Mouse (Mus musculus) layer of hippocampus, postnatal 14 days (tissue): ENCODE measurements at regions not wholly inside any gene's neighbourhood (a gene's known extent, or its start where the extent isn't known, plus 50 kb on each side); places are given as distances from the start of the nearest gene placed in this dataset.
A peak's percentile ranks its signal among the peaks of the same experiment; 100 is the strongest.

Source experiments
- DNase-seq, 2 experiments: peaks; one replicate each; pipeline ENCODE4 v3.0.0; 2021 to 2022; ENCODE audit warnings: low spot score in 2 of 2, mixed read lengths in 1 of 2

DNA sequence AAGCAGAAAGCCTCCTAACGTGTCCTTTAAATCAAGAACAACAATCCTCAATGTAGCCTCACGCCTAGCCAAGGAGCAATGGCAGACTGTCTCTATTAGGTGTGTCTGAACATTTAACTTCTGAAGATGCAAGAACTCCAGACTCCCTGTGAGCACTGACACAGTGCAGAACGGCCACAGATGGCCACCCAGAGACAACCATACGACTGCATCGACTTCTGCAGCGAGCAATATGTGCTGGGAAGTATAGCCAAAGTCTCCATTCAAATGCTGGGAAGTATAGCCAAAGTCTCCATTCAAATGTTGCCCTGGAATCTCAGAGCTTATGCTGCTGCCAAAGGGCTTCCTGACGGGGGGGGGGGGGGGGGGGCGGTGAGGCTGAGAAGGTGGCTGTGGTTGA is 463.5 kb downstream of the Efna5 start:
- no peak for DNase-seq

- DNase-seq: peak; percentile 55 to 70
These were observed 466.0 kb downstream of the Efna5 start for GRCm38 (mm10) chr17:62415152-62415551.

GRCm38 (mm10) chr17:62412666-62413180 is 468.4 kb downstream of the Efna5 start:
- DNase-seq: no peak

DNA sequence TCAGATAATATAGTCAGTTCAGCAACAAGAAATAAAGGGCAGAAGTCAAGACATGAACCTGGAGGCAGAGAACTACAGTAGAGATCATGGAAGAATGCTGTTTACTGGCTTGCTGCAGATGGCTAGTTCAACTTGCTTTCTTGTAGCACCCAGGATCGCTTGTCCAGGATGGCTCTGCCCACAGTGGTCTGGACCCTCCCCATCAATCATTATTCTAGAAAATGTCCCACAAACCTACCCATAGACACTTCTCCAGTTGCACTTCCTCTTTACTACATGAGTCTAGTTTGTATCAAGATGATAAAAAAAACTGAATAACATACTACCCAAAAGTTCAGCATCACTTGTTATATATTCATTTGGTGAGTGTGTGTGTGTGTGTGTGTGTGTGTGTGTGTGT is 477.4 kb downstream of the Efna5 start:
- DNase-seq: no peak

- no peak for DNase-seq
These were observed 487.6 kb downstream of the Efna5 start for GRCm38 (mm10) chr17:62393355-62394006.

DNA sequence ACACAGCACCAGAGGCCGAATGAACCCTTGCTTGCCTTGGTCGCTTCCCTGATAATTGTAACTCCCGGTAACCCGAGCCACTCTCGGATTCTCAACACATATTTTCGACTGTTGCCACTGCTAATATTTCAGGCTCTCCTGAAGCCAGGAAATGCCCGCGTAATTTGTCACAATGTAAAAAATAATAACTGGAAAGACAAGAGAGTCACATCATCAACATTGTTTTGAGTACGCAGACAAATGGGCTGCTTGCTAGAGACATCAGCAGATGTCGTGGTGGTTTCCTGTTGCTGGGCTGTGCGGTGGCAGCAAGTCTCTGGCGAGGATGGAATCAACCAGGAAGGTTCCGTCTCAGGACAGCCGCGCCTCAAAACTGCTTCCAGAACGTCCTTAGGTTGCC is 497.1 kb downstream of the Efna5 start:
- no peak for DNase-seq

DNA sequence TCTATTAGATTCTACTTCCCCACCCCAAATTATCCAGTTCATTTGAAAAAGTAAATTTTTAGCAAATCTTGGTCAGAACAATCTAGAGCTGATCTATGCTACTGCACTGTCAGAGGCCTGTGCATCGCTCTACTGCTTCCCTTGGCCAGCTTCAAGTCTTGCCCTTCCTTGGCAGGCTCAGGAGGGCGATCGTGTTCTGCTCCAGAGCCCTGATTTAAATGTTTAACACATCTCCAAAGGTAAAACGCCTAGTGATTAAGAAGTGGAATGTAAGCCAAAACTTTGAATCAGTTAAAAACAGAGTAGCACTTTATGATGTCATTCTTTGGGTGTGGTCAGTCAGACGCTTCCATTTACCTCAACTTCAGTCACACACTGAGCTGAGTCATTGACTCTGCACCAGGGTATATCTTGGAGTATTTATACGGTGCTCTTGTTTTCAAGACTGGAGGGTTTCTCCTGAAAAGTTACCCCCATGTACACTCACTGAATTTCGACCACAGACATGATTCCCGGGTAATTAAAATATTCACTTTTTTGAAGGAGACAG is 502.2 kb downstream of the Efna5 start:
- no peak for DNase-seq

GRCm38 (mm10) chr17:62369100-62369499 is 512.0 kb downstream of the Efna5 start:
- peak in 1 of 2 experiments; percentile 1 for DNase-seq

DNA sequence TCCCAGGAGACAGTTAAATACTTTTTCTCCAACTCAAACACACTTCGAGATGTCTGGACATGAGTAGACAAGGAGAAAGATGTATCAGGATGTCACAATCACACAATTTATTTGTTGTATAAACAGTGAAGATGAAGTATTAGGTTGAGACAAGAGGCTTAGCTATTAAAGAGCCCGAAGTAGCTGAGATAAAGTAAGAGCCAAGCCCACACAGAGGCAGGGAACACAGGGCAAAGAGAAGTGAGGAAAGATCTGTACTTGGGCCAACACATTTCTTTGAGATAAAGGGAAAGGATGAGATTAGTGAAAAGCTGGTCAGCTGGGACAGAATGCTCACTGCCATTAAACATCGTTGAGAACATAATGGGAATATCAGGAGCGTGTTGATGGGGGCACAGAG is 513.2 kb downstream of the Efna5 start:
- no peak for DNase-seq

DNA sequence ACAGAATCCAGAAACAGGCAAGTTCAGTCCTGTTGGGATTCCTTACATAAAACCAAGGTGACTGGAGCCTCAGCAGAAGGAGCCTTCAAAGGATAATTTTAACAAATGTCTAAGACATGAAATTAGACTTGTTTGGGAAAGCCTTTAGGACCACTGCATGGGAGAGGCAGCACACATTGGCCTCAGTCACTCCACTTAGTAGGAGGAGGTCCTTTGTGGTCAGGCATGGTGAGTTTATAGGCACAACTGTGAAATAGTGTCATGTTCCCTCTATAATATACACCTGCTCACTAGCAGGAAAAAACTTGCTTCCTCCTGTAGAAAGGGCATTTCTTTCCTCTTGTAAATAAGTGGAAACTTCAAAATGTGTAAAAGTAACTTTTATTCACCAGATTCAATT is 522.8 kb downstream of the Efna5 start:
- no peak for DNase-seq

- DNase-seq: peak in 1 of 2 experiments; percentile 43
These were observed 543.1 kb downstream of the Efna5 start for GRCm38 (mm10) chr17:62337890-62338557.

DNA sequence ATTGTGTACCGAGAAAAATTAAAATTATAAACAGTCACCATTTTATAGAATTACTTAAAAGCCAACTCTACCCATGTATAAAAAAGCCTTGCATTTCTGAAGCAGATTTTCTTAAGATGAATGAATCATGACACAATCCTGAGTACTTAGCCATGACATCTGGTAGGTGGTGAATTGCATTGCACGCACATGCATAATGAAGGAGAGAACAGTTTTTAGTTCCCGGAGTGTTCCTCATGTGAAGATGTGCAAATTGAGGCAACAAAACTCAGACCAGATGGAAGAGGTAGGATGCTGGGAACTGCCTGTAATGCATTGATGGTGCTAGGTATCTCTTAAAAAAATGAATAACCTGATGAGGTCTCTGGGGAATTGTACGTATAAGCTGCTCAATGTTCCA is 550.9 kb downstream of the Efna5 start:
- DNase-seq: no peak

DNA sequence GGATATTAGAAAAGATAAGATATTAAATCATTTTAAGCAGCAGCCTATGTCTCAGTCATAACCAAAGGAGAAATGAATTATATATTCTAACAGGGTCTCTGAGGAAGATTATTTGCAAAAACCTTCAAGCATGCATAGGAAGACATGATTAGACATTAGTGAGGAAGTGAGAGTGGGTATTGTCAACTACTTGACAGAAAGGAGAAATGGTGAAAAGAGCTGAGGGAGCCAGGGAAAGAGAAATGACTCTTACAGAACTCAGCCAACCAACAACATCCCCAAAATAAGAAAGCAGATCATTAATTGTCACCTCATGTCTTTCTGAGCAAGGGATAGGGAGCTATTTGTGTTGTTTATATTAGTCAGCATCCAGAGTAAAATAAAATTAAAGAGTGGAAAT is 554.3 kb downstream of the Efna5 start:
- no peak for DNase-seq

GRCm38 (mm10) chr17:62319033-62319432 is 562.1 kb downstream of the Efna5 start:
- DNase-seq: peak in 1 of 2 experiments; percentile 5

DNA sequence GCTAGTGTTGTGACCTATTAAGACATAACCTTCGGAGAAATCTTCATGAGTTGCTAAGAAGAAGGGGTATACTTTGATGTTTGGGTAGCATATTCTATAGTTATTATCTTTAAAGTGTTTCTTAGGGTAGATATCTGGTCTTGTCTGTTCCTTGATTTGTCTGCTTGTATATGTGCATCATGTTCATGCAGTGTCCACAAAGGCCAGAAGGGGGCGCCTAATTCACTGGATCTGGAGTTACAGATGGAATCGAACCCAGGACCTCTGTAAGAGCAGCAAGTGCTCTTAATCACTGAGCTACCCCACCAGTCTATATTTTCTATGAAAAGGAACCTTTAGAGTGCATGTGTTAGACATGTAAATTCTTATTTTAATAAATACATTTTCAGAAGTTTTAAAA is 571.1 kb downstream of the Efna5 start:
- no peak for DNase-seq

DNA sequence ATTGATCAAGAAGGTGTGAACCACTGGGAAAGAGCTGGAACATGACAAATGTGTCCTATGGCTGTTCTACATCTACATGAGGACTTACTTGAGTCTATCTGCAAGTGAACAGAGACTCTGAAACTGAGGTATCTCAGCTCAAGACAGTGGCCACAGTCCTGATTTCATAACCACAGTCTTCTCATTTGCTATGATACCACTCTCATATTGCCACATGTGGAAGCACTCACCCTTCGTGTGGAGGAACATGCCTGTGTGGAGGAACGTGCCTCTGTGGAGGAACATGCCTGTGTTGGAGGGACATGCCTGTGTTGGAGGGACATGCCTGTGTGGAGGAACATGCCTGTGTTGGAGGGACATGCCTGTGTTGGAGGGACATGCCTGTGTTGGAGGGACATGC is 574.0 kb downstream of the Efna5 start:
- no peak for DNase-seq

DNA sequence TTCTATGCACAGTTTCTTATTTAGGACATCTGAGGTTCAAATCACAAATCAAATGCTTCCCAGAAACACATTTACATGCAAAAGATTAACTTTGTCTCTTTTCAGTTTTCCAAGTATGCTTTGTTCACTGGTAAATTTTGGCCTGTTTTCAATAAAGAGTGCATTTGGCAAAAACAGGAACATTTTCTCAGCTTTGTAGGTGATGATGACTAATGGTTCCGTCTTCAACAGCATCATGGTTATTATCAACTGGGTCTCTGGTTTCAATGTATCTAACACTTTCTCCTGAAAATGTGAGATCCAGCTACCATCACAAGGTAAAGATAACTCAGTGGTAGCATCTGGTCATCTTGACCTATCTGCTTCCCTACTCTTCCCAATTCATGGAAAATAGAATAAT is 574.6 kb downstream of the Efna5 start:
- no peak for DNase-seq

GRCm38 (mm10) chr17:62305140-62305539 is 576.0 kb downstream of the Efna5 start:
- no peak for DNase-seq

GRCm38 (mm10) chr17:62304073-62304472 is 577.0 kb downstream of the Efna5 start:
- no peak for DNase-seq

- DNase-seq: no peak
These were observed 581.2 kb downstream of the Efna5 start for GRCm38 (mm10) chr17:62299875-62300274.

GRCm38 (mm10) chr17:62297393-62298060 is 583.6 kb downstream of the Efna5 start:
- no peak for DNase-seq

- DNase-seq: no peak
These were observed 585.7 kb downstream of the Efna5 start for GRCm38 (mm10) chr17:62295412-62295811.
